Mouse (Mus musculus) ES-Bruce4 (cell line): Measurements from ENCODE around the gene Aacs.

ENCODE experiments used
- CTCF ChIP-seq: IDR thresholded peaks from one replicate; pipeline ENCODE4 v1.8.1; 2011; ENCODE audit warnings: low read depth, low read length
- EP300 ChIP-seq: IDR thresholded peaks from 2 replicates; pipeline ENCODE4 v1.6.1; 2011; ENCODE audit warnings: low read depth, low read length; ENCODE audit not compliant: insufficient read depth
- POLR2A ChIP-seq: IDR thresholded peaks from one replicate; pipeline ENCODE4 v1.8.1; 2011; ENCODE audit warnings: low read length; ENCODE audit not compliant: insufficient read depth

DNA sequence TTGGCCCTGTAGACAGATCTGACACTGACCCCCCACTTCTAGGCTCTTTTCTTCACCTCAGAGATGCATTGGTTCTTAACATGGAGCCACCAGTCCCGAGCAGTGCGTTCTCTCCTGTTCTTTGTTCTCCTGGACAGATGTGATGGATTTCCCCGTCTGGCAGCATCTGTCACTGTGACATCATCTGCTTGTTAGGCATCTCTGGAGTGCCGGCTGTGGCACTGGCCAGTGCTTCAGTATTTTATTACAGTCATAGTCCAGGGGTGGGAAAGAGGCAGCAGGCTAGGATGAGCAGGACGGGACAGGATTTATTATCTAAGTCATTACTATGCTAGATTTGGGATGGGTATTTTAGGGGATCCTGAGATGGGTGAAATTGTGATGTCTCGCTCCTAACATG is 87.9 kb downstream of the Aacs start:
- TF ChIP-seq CTCF (no peak), POLR2A (no peak), EP300 (no peak)
